Mouse (Mus musculus) kidney, adult 2 months (tissue): ENCODE results near the gene Gatad2a.

Source experiments
- CTCF ChIP-seq: fragments of 200-500 bp; conservative IDR thresholded peaks from 2 replicates; pipeline ENCODE4 v1.5.1; 2011; ENCODE audit warnings: low read depth, mild to moderate bottlenecking, control low read depth, low read length, moderate library complexity, mixed read lengths; ENCODE audit not compliant: insufficient read depth, insufficient read length
- POLR2A ChIP-seq: fragments of 200-500 bp; IDR thresholded peaks from one replicate; pipeline ENCODE4 v1.6.1; 2011; ENCODE audit warnings: low read depth, low read length, control low read depth

DNA sequence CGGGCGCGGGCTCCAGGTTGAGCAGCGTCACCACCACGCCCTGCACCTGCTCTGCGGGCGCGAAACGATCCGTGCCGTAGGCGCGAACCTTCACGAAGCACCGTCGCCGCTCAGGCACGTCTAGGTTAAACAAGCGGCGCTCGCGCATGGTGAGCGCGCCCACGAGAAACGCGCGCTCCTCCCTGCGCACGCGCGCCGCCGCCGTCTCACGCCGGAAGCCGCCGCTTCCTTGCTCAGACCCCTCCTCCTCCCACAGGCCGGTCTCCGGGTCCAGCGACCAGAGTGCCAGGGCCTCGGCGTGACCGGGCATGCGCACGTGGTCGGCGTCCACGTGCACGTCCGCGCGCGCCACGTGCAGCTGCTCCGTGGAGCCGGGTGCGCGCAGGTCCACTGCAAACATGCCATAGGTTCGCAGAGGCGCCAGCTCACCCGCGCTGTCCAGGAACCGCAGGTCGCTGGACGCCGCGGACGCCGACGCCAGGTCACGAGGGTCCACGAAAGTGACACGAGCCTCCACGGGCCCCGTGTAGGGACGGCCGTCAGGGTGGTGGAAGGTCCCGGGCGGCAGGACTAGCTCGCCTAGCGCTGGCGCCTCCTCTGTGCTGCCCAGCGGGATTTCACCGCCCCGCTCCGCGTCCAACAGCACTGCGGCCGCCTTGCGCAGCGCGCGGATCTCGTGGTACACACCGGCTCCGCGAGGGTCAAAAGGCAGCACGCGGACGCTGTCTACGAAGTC is 114.0 kb downstream of the Gatad2a start:
- TF ChIP-seq CTCF (no peak), POLR2A (no peak)
